8 mouse cellular contexts compared by ENCODE assay signal in the genomic region with DNA sequence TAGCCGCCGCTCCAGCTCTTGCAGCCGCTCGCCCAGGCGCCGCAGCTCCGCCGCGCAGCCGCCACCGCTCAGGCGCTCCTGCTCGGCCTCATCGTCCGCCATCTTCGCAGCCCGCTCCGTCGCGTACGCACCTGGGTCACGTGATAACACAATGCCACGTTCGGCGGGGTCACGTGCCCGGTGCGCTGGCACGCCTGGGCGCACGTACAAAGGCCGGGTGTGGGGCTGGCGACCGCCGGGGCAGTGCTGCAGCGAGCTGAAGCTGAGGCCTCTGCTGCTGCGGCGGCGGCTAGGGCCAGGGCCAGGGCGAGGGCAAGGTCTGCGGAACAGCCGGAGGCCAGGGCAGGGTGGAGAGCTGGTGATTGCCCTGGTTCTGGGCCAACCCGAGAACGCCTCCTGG. TPM values are rescaled to one million over a fixed set of nuclear protein-coding genes. Genes with fewer than 3 reads are reported as not detected.
A peak's percentile ranks its signal among the peaks of the same experiment; 100 is the strongest.
DNase-seq lines count a peak whose midpoint lies in the region; ATAC-seq and TF ChIP-seq lines count a peak whose summit lies in the region.

TSS of gene Zfp292 (minus strand) at position 143 of the 400 bp plus-strand sequence.

- H3K27me3 ChIP-seq in E14TG2a.4 (ENCODE audit: insufficient read depth, low read length): peaks cover 5% of the 10 kb centered on the region; the same call in 1 of the 2 replicates
- H3K27me3 ChIP-seq in forebrain, embryonic 10.5 days (ENCODE audit: poor library complexity, severe bottlenecking): peaks cover 3% of the 10 kb centered on the region
- no peaks in the 10 kb centered on the region for H3K27me3 ChIP-seq in heart, embryonic 15.5 days
- H3K27me3 ChIP-seq in liver, embryonic 14.5 days (ENCODE audit: control insufficient read depth, insufficient read depth, low read length): no peaks in the 10 kb centered on the region
- H3K27me3 ChIP-seq in stomach, embryonic 15.5 days (replicated peaks): no peaks in the 10 kb centered on the region

- H3K27ac ChIP-seq in forebrain, embryonic 10.5 days: peak within 1 kb of the TSS; percentile 100
- peak within 1 kb of the TSS; percentile 99 for H3K27ac ChIP-seq in heart, embryonic 15.5 days
- peak within 1 kb of the TSS; percentile 77 for H3K27ac ChIP-seq in liver, embryonic 14.5 days
- H3K27ac ChIP-seq in stomach, embryonic 15.5 days: peak within 1 kb of the TSS; percentile 98

- peaks cover 26% of the 10 kb centered on the region for H3K36me3 ChIP-seq in E14TG2a.4 (ENCODE audit: insufficient read depth, low read length)
- H3K36me3 ChIP-seq in forebrain, embryonic 10.5 days (replicated peaks): peaks cover 35% of the 10 kb centered on the region
- H3K36me3 ChIP-seq in heart, embryonic 15.5 days: no peaks in the 10 kb centered on the region
- no peaks in the 10 kb centered on the region for H3K36me3 ChIP-seq in liver, embryonic 14.5 days (replicated peaks; ENCODE audit: control insufficient read depth, insufficient read depth, low read depth)
- H3K36me3 ChIP-seq in stomach, embryonic 15.5 days: no peaks in the 10 kb centered on the region

- no peak for TF ChIP-seq EP300 in liver, embryonic 14.5 days (IDR thresholded peaks at IDR 0.05; ENCODE audit: low read depth)

- TF ChIP-seq CTCF in E14TG2a.4 (conservative IDR thresholded peaks at IDR 0.05; ENCODE audit: low read length): no peak
- TF ChIP-seq CTCF in liver, embryonic 14.5 days (IDR thresholded peaks at IDR 0.05; ENCODE audit: low read depth): no peak

- H3K4me2 ChIP-seq in heart, embryonic 15.5 days: peak within 1 kb of the TSS; percentile 83
- peak within 1 kb of the TSS; percentile 86 for H3K4me2 ChIP-seq in liver, embryonic 14.5 days (ENCODE audit: low read depth)
- H3K4me2 ChIP-seq in stomach, embryonic 15.5 days: peak within 1 kb of the TSS; percentile 80

- ATAC-seq in heart, embryonic 15.5 days (replicated peaks; ENCODE audit: insufficient number of reproducible peaks, insufficient read depth, low FRiP score, low read depth): peak; percentile 92
- ATAC-seq in liver, embryonic 14.5 days (ENCODE audit: insufficient read depth): peak; percentile 83
- ATAC-seq in stomach, embryonic 15.5 days (ENCODE audit: insufficient read depth, low FRiP score, low read depth): peak; percentile 89

- DNase-seq in c-Kit-positive CD71-positive TER-119-negative erythroid progenitor cells, embryonic 14.5 days (ENCODE audit: low read depth): peak; percentile 83
- peak; percentile 95 for DNase-seq in forebrain, embryonic 10.5 days (ENCODE audit: extremely low spot score, low spot score)
- peak; percentile 96 to 98 for DNase-seq in kidney, postnatal 25 days
- peak; percentile 81 to 83 (median 82) for DNase-seq in liver, embryonic 14.5 days (ENCODE audit: low read depth in 3 of 3, low spot score in 3 of 3)
- DNase-seq in neural tube, embryonic 10.5 days (ENCODE audit: extremely low spot score, low spot score): peak; percentile 94

- under 1% methylated on average over 44 of the region's 44 CpGs for WGBS in forebrain, embryonic 10.5 days
- under 1% methylated on average over 41 of the region's 44 CpGs for WGBS in heart, embryonic 15.5 days
- WGBS in liver, embryonic 14.5 days (ENCODE audit: insufficient replicate concordance): under 1% methylated on average over 44 of the region's 44 CpGs
- WGBS in stomach, embryonic 15.5 days: under 1% methylated on average over 44 of the region's 44 CpGs

- H3K4me3 ChIP-seq in E14TG2a.4 (replicated peaks; ENCODE audit: low read length): peak within 1 kb of the TSS; percentile 83
- peak within 1 kb of the TSS; percentile 83 for H3K4me3 ChIP-seq in forebrain, embryonic 10.5 days
- H3K4me3 ChIP-seq in heart, embryonic 15.5 days: peak within 1 kb of the TSS; percentile 99
- H3K4me3 ChIP-seq in liver, embryonic 14.5 days (ENCODE audit: insufficient read depth in 1 of 2, low read depth in 2 of 2, low read length in 2 of 2): peak within 1 kb of the TSS; percentile 86 to 98
- peak within 1 kb of the TSS; percentile 96 for H3K4me3 ChIP-seq in stomach, embryonic 15.5 days (replicated peaks)

- H3K4me1 ChIP-seq in E14TG2a.4 (replicated peaks; ENCODE audit: low read depth, low read length): peaks cover 72% of the 10 kb centered on the region
- H3K4me1 ChIP-seq in forebrain, embryonic 10.5 days: peaks cover 46% of the 10 kb centered on the region
- H3K4me1 ChIP-seq in heart, embryonic 15.5 days (replicated peaks): peaks cover 18% of the 10 kb centered on the region
- H3K4me1 ChIP-seq in liver, embryonic 14.5 days (replicated peaks; ENCODE audit: control insufficient read depth in 2 of 2, insufficient read depth in 2 of 2, low read length in 1 of 2): peaks cover 16 to 17% of the 10 kb centered on the region in 2 experiments
- H3K4me1 ChIP-seq in stomach, embryonic 15.5 days: peaks cover 11% of the 10 kb centered on the region

- H3K9me3 ChIP-seq in E14TG2a.4 (ENCODE audit: low read length): no peaks in the 10 kb centered on the region
- H3K9me3 ChIP-seq in forebrain, embryonic 10.5 days: peaks cover 14% of the 10 kb centered on the region; the same call in 1 of the 2 replicates
- H3K9me3 ChIP-seq in heart, embryonic 15.5 days (replicated peaks): no peaks in the 10 kb centered on the region
- H3K9me3 ChIP-seq in liver, embryonic 14.5 days (ENCODE audit: control insufficient read depth, low read length): no peaks in the 10 kb centered on the region
- H3K9me3 ChIP-seq in stomach, embryonic 15.5 days: no peaks in the 10 kb centered on the region

- peak within 1 kb of the TSS; percentile 99 for H3K9ac ChIP-seq in heart, embryonic 15.5 days
- H3K9ac ChIP-seq in liver, embryonic 14.5 days (replicated peaks): peak within 1 kb of the TSS; percentile 87
- peak within 1 kb of the TSS; percentile 98 for H3K9ac ChIP-seq in stomach, embryonic 15.5 days

RNA-seq across cellular contexts. Expression of gene Zfp292, which starts in this region (rescaled TPM):
- polyA plus RNA-seq in forebrain, embryonic 10.5 days (2016; fragmentation: Nextera tagmentation; extraction: Ambion mirVana): 24.6 TPM in 2 replicates
- 11.8 and 12.2 TPM in 2 replicates for polyA plus RNA-seq in heart, embryonic 15.5 days (2015; fragmentation: Nextera tagmentation; extraction: Ambion mirVana)
- polyA plus RNA-seq in liver, embryonic 14.5 days (2012; rRNA removed): 1.7 and 2.5 TPM in 2 replicates
- 4.7 and 4.9 TPM in 2 replicates for polyA plus RNA-seq in liver, embryonic 14.5 days (2014; fragmentation: Nextera tagmentation; extraction: Ambion mirVana)
- 15.4 and 17.5 TPM in 2 replicates for polyA plus RNA-seq in stomach, embryonic 15.5 days (2015; fragmentation: Nextera tagmentation; extraction: Ambion mirVana)

Comparison
In these comparisons a context has a peak if more than half of its experiments do, and no peak if none do; other contexts are left out.
1. Peak in every context shown above with its lines: DNase-seq, ATAC-seq, H3K4me3 ChIP-seq and H3K27ac ChIP-seq.